Mouse (Mus musculus) neural tube, embryonic 12.5 days (tissue): ENCODE data around the gene Satb2. TPM values are rescaled to one million over a fixed set of nuclear protein-coding genes. Genes with fewer than 3 reads are reported as not detected.

Experiments
- ATAC-seq: fragments of 200-750 bp; cut with Nextera tagmentation; 2 replicates; pipeline ENCODE4 v1.8.0; 2017; ENCODE audit warnings: low read depth, mild to moderate bottlenecking, moderate TSS enrichment, moderate library complexity; ENCODE audit not compliant: low FRiP score
- H3K27ac ChIP-seq: fragments of 300-500 bp; sonication (generic); 2 replicates; pipeline ENCODE4 v1.5.1; 2016
- H3K27me3 ChIP-seq: fragments of 300-500 bp; sonication (generic); replicated peaks from 2 replicates; pipeline ENCODE4 v1.6.1; 2016; ENCODE audit warnings: mild to moderate bottlenecking
- H3K36me3 ChIP-seq: fragments of 300-500 bp; sonication (generic); 2 replicates; pipeline ENCODE4 v1.6.1; 2016; ENCODE audit warnings: mild to moderate bottlenecking
- H3K4me1 ChIP-seq: fragments of 300-500 bp; sonication (generic); 2 replicates; pipeline ENCODE4 v1.6.1; 2016
- H3K4me2 ChIP-seq: fragments of 300-500 bp; sonication (generic); replicated peaks from 2 replicates; pipeline ENCODE4 v1.6.1; 2016; ENCODE audit warnings: mild to moderate bottlenecking
- H3K4me3 ChIP-seq: fragments of 300-500 bp; sonication (generic); 2 replicates; pipeline ENCODE4 v1.5.1; 2016
- H3K9ac ChIP-seq: fragments of 300-500 bp; sonication (generic); 2 replicates; pipeline ENCODE4 v1.6.1; 2016; ENCODE audit warnings: mild to moderate bottlenecking
- H3K9me3 ChIP-seq: fragments of 300-500 bp; sonication (generic); 2 replicates; pipeline ENCODE4 v1.6.1; 2016; ENCODE audit warnings: mild to moderate bottlenecking
- WGBS: fragments of 180-500 bp; shearing (Covaris S2); methylation state at CpG from one replicate; pipeline ENCODE4 v1.1.7; 2016; 5-methylcytosine and 5-hydroxymethylcytosine counted together
- polyA plus RNA-seq: library from polyadenylated mRNA; unstranded; fragments of >200 nt; fragmentation: Nextera tagmentation; extraction: Ambion mirVana; gene quantifications from 2 replicates; pipeline ENCODE4 v1.2.1, GENCODE M21; 2016

Satb2 gene
- 1.7 and 1.9 TPM in 2 replicates for polyA plus RNA-seq

- peaks cover 19% of the 10 kb centered on the region for H3K4me1 ChIP-seq
- no peaks in the 10 kb centered on the region for H3K36me3 ChIP-seq
- ATAC-seq = no peak
- H3K27ac ChIP-seq = no peak within 1 kb of the TSS
- no peak within 1 kb of the TSS for H3K9ac ChIP-seq
- peak within 1 kb of the TSS; percentile 18; the same call in 1 of the 2 replicates for H3K4me3 ChIP-seq
- no peaks in the 10 kb centered on the region for H3K9me3 ChIP-seq
- H3K27me3 ChIP-seq = peaks cover 72% of the 10 kb centered on the region
- H3K4me2 ChIP-seq = peak within 1 kb of the TSS; percentile 55
- WGBS = under 1% methylated on average over 19 of the region's 19 CpGs
These were observed at the start of gene Satb2 for GRCm38 (mm10) chr1:56978151-56978700. Gene Satb2 (minus strand): TSS chr1:56978650.

- Histone ChIP-seq H3K36me3 (no peaks in the 10 kb centered on the region), H3K9ac (no peak overlapping the region), H3K9me3 (no peaks in the 10 kb centered on the region), H3K4me3 (no peak overlapping the region), H3K4me1 (no peaks in the 10 kb centered on the region), H3K27ac (no peak overlapping the region), H3K27me3 (no peaks in the 10 kb centered on the region), H3K4me2 (no peak overlapping the region)
- ATAC-seq = no peak
These were observed 40.5 kb upstream of the Satb2 start for GRCm38 (mm10) chr1:57018941-57019340.

- no peaks in the 10 kb centered on the region for H3K27me3 ChIP-seq
- no peak overlapping the region for H3K9ac ChIP-seq
- no peaks in the 10 kb centered on the region for H3K9me3 ChIP-seq
- no peaks in the 10 kb centered on the region for H3K4me1 ChIP-seq
- no peaks in the 10 kb centered on the region for H3K36me3 ChIP-seq
- ATAC-seq = no peak
- no peak overlapping the region for H3K4me2 ChIP-seq
- no peak overlapping the region for H3K27ac ChIP-seq
- H3K4me3 ChIP-seq = no peak overlapping the region
These were observed 35.4 kb upstream of the Satb2 start for GRCm38 (mm10) chr1:57013856-57014255.

- no peaks in the 10 kb centered on the region for H3K9me3 ChIP-seq
- H3K4me1 ChIP-seq = no peaks in the 10 kb centered on the region
- H3K27me3 ChIP-seq = no peaks in the 10 kb centered on the region
- H3K4me2 ChIP-seq = no peak overlapping the region
- no peaks in the 10 kb centered on the region for H3K36me3 ChIP-seq
- no peak overlapping the region for H3K27ac ChIP-seq
- WGBS = 71% methylated on average over 4 of the region's 4 CpGs
- H3K9ac ChIP-seq = no peak overlapping the region
- no peak overlapping the region for H3K4me3 ChIP-seq
- ATAC-seq = no peak
These were observed 30.7 kb upstream of the Satb2 start for GRCm38 (mm10) chr1:57009171-57009570.

- Histone ChIP-seq H3K9ac (no peak overlapping the region), H3K27ac (no peak overlapping the region), H3K9me3 (no peaks in the 10 kb centered on the region), H3K36me3 (no peaks in the 10 kb centered on the region), H3K4me3 (no peak overlapping the region), H3K4me1 (no peaks in the 10 kb centered on the region), H3K4me2 (no peak overlapping the region), H3K27me3 (no peaks in the 10 kb centered on the region)
- ATAC-seq = no peak
- 76% methylated on average over 2 of the region's 2 CpGs for WGBS
These were observed 16.6 kb upstream of the Satb2 start for GRCm38 (mm10) chr1:56995041-56995440.

- H3K4me3 ChIP-seq = no peak overlapping the region
- H3K9me3 ChIP-seq = no peaks in the 10 kb centered on the region
- H3K27me3 ChIP-seq = peaks cover 2% of the 10 kb centered on the region; the same call in 1 of the 2 replicates
- no peaks in the 10 kb centered on the region for H3K36me3 ChIP-seq
- H3K9ac ChIP-seq = no peak overlapping the region
- H3K4me1 ChIP-seq = no peaks in the 10 kb centered on the region
- H3K27ac ChIP-seq = no peak overlapping the region
- no peak for ATAC-seq
- 77% methylated on average over 5 of the region's 5 CpGs for WGBS
- no peak overlapping the region for H3K4me2 ChIP-seq
These were observed 13.9 kb upstream of the Satb2 start for GRCm38 (mm10) chr1:56992310-56992709.

GRCm38 (mm10) chr1:56991613-56992012 is 13.2 kb upstream of the Satb2 start:
- Histone ChIP-seq H3K4me2 (no peak overlapping the region), H3K9me3 (no peaks in the 10 kb centered on the region), H3K4me1 (no peaks in the 10 kb centered on the region), H3K4me3 (no peak overlapping the region), H3K9ac (no peak overlapping the region), H3K27ac (no peak overlapping the region), H3K36me3 (no peaks in the 10 kb centered on the region), H3K27me3 (peaks cover 9% of the 10 kb centered on the region)
- no peak for ATAC-seq
- WGBS = 54% methylated on average over 4 of the region's 4 CpGs

GRCm38 (mm10) chr1:56984483-56984810 is 6.0 kb upstream of the Satb2 start:
- no peaks in the 10 kb centered on the region for H3K36me3 ChIP-seq
- 4% methylated on average over 14 of the region's 14 CpGs for WGBS
- H3K9me3 ChIP-seq = no peaks in the 10 kb centered on the region
- no peak overlapping the region for H3K4me3 ChIP-seq
- H3K4me1 ChIP-seq = 0 out of 2 replicates have a peak, but pooled peaks cover 4% of the 10 kb centered on the region
- ATAC-seq = no peak
- no peak overlapping the region for H3K9ac ChIP-seq
- H3K27ac ChIP-seq = no peak overlapping the region
- H3K27me3 ChIP-seq = peaks cover 76% of the 10 kb centered on the region
- H3K4me2 ChIP-seq = 0 out of 2 replicates have a peak overlapping the region, but pooled peaks have one; percentile 5

GRCm38 (mm10) chr1:56983771-56984482 is 5.5 kb upstream of the Satb2 start:
- H3K4me2 ChIP-seq = 0 out of 2 replicates have a peak overlapping the region, but pooled peaks have one; percentile 5

DNA sequence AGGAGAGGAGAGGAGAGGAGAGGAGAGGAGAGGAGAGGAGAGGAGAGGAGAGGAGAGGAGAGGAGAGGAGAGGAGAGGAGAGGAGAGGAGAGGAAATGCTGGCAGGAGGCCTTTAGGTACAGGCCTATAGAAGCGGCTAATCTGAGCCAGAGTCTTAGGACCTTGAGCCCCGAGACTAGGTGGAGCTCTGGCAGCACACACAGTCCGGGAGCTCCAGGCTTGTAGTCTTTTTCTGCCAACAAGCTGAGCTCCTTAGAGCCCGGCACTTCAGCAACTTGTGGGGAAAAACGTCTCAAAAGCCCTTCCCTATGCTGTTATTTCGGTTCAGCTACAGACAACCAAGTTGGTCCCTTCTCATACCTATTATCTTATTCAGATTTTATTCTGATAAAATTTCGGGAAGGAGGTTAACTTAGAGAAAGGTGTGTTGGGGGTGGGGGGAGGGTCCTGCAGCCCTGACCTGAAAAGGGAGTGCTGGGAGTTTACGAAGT is 4.7 kb upstream of the Satb2 start:
- H3K27me3 ChIP-seq = peaks cover 84% of the 10 kb centered on the region
- no peaks in the 10 kb centered on the region for H3K9me3 ChIP-seq
- ATAC-seq = no peak
- no peak overlapping the region for H3K9ac ChIP-seq
- no peak overlapping the region for H3K4me2 ChIP-seq
- H3K27ac ChIP-seq = no peak overlapping the region
- under 1% methylated on average over 8 of the region's 8 CpGs for WGBS
- no peak overlapping the region for H3K4me3 ChIP-seq
- peaks cover 4% of the 10 kb centered on the region; the same call in 1 of the 2 replicates for H3K4me1 ChIP-seq
- no peaks in the 10 kb centered on the region for H3K36me3 ChIP-seq

More at GRCm38 (mm10) chr1:56983771-56984482, 5.5 kb upstream of the Satb2 start:
- Histone ChIP-seq H3K36me3 (no peaks in the 10 kb centered on the region), H3K9ac (no peak overlapping the region), H3K27ac (no peak overlapping the region), H3K4me1 (0 out of 2 replicates have a peak, but pooled peaks cover 4% of the 10 kb centered on the region), H3K4me3 (no peak overlapping the region), H3K27me3 (peaks cover 79% of the 10 kb centered on the region), H3K9me3 (no peaks in the 10 kb centered on the region)
- WGBS = under 1% methylated on average over 25 of the region's 25 CpGs
- ATAC-seq = 0 out of 2 replicates have a peak, but pooled peaks have one; percentile 23

DNA sequence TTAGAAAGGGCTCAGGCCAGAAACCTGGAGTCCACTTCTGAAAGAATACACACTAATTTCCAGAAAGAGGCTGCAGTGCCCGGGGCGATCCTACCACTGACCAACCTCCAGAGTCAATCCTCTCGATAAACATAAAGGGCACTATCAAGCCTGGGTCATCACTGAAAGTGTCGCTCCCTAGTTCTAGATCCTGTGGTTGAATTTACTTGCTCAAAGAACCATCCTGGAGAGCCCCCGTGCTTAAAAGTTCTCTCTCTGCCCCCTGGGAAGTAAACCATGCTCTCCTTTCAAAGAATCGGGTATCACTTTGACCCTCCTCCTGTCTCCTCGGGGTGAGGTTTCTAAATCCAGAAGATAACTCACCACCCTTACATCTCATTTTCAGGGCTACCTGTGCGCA is 4.2 kb upstream of the Satb2 start:
- Histone ChIP-seq H3K36me3 (no peaks in the 10 kb centered on the region), H3K4me3 (no peak overlapping the region), H3K27me3 (peaks cover 89% of the 10 kb centered on the region), H3K27ac (no peak overlapping the region), H3K4me1 (peaks cover 5% of the 10 kb centered on the region; the same call in 1 of the 2 replicates), H3K9me3 (no peaks in the 10 kb centered on the region), H3K9ac (no peak overlapping the region), H3K4me2 (no peak overlapping the region)
- no peak for ATAC-seq
- WGBS = 1% methylated on average over 8 of the region's 8 CpGs

- H3K36me3 ChIP-seq = no peaks in the 10 kb centered on the region
- ATAC-seq = no peak
- H3K4me2 ChIP-seq = no peak overlapping the region
- H3K27me3 ChIP-seq = peaks cover 90% of the 10 kb centered on the region
- WGBS = 0% methylated on average over 11 of the region's 11 CpGs
- H3K4me1 ChIP-seq = peaks cover 11% of the 10 kb centered on the region
- H3K9me3 ChIP-seq = no peaks in the 10 kb centered on the region
- H3K27ac ChIP-seq = no peak overlapping the region
- no peak overlapping the region for H3K9ac ChIP-seq
- H3K4me3 ChIP-seq = no peak overlapping the region
These were observed 3.6 kb upstream of the Satb2 start for GRCm38 (mm10) chr1:56981947-56982555.
